Mouse (Mus musculus) cerebellum, postnatal 14 days (tissue): ENCODE measurements at regions not wholly inside any gene's neighbourhood (a gene's known extent, or its start where the extent isn't known, plus 50 kb on each side); places are given as distances from the start of the nearest gene placed in this dataset.

ENCODE experiments used
- DNase-seq, 2 experiments: peaks; one replicate each; pipeline ENCODE4 v3.0.0; 2021; ENCODE audit warnings: mixed read lengths in 2 of 2

DNA sequence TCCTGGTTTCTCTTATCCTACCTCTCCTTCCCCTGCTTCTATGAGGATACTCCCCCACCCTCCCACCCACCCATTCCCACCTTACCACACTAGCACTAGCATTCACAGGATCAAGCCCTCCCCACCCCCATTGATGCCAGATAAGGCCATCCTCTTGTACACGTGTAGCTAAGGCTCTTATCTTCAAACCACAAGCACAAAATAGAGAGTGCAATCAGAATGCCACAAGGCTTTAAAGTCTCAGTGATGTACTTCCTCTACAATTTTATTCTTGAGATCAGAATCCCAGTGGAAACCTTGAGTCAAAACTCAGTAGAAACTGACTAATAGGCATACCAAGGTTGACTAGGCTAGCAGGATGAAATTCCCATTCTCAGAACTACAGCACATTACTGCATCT, 348.4 kb downstream of the Speer2 start:
- no peak for DNase-seq

DNA sequence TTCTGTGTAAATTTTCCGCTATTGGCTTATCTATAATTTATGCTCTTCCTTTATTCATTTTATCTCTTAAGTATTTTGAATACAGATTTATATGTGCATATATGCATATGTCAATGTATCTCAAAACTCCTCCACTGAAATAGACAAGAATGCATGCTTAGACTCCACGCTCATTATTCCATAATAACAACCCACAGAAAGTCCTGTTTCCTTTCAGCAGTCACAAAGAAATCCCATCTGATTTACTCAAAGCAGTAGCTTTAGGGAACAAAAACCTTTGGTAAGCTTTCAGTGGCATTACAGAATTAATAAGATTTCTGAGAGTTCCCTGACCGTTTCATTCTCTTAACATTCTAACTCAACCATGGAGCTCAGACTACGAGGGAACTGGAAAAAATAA, 386.2 kb downstream of the Speer2 start:
- DNase-seq, result no peak

DNA sequence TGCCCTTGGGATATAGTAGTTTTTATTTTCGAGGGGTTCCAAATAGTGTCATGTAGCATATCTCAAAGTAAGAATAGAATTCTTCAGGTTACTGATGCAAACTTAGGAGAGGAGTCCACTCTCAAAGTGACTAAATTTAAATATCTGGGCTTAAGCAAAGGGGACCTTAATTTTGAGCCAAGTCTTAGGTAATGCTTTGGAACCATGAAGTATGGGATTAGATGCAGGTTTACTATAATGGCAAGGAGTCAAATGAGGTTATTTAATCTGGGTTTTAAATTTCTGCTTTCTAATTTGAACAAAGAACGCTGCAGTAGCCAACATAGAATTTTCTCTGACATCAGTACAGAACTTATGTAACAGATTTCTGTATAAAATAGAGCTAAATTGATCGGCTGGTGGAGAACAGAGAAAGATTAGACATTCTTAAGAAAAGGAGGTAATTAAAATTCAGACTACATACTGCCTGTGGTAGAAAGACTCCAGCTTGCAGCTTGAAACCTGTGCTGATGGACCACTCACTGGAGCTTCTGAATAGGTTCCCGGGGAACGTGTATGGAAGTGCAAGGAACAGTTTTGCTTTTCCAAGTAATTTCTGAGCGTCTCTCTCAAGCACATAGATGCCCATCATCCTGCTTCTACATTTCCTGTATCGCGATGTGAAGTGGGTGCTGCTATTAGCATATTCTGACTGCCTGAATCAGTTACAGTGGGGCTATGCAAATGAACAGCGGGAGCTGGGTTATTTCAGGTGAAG, 394.3 kb downstream of the Speer2 start:
- DNase-seq, result peak; percentile 26 to 49

DNA sequence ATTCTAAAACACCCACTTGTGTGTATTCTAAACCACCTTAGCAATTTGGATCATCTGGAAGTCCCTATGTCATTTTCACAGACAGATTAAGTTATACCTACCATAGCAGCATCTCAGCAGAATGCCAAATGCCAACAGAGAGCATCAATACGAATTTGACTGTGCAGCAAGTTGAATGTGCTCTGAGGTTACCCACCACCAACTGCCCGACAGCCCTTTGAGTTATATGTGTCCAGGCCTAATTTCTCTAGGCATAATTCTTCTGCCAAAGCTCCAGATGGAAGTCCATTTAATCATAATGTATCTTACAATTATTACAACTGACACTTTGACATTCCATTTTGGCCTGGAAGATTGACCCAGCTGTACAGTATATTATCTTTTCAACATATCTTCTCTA, 404.4 kb downstream of the Speer2 start:
- peak; percentile 15 to 32 for DNase-seq

DNA sequence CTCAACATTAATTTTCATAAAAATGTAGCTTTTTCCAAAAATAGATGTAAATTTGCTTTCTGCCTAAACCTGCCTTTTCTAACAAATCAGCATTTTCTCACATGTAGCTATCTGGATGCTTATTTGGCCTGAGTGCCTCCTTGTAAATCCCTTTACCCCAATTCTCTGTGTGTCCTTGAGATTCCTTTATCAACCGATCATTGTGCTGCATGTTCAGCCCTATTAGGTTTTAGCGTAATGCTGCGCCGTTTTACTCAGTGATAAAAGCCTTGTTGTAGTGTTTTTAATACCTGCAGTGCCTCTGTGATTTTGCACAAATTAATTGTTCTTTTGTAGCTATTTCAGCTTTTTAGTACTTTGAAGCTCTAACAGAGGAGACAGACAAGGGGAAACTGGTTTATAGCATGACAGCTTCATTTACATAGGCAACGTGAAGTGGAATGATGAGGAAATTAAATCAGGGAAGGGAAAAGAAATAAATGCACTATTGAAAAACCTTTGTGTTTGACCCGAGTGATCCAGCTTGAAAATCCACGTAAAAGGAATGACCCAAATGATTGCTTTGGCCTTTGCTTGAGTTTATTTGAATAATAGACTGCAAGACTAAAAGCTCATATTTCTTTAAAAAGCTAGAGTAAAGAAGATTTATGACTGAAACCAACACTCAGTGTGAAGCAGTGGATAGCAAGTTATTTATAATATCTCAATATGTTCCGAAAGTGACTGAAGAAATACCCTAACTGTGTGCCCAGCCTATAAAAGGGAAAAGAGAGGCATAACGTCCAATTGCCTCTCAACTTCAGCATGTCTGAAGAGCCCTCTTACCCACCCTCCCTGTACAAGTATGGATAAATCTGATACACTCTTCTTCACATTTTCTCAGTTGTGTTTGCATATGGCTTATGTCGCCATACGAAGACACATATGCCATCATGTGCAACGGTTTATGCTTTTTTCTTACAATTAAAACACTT, 438.6 kb downstream of the Speer2 start:
- no peak for DNase-seq
